Mouse (Mus musculus): Measurements from ENCODE around the gene Igf1r. TPM values are rescaled to one million over a fixed set of nuclear protein-coding genes. Genes with fewer than 3 reads are reported as not detected.

Gene Igf1r
- polyA plus RNA-seq, 1 experiment from 2014 or later: 19.7 TPM

DNA sequence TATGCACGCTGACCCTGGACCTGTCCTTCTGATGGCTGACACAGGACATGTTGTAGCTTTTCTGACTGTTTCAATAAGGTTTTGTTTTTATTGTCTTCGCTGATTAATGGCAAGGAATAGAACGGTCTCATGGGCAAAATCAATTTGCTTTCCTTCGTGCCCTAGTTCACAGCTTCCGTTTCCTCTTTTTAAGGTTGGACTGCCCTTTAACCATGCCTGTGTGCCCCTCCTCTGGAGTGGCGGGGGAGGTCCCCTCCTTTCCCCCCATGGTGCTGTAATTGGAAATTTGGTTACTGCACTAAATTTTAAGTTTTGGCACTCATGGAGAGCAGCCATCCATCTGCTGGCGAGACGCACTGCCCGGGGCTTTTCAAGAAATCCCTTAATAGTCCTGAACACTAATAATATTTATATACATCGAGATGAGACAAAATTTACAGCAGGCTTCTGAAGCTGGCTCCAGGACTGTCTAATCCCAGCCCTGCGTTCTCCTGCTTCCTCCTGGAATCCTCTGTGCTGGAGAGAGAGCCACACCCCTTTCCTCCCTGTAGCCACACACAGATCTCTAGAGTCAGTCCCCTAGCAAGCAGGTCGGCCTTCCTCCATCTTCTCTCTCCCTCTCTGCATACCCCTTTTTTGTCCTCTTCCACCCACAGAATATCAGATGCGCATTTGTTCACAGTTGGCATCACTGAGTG is 207.6 kb downstream of the Igf1r start:
- no peaks in the 10 kb centered on the region for H3K9me3 ChIP-seq (ENCODE audit: low read depth, low read length)
- no peak overlapping the region for H3K9ac ChIP-seq
- H3K36me3 ChIP-seq (ENCODE audit: insufficient read depth): peaks cover 7% of the 10 kb centered on the region
- DNase-seq (peak; percentile 30), ATAC-seq (ENCODE audit: insufficient read depth) (peak; percentile 65; the same call in 1 of the 2 replicates)
- H3K4me2 ChIP-seq: no peak overlapping the region
- H3K27ac ChIP-seq (ENCODE audit: low read depth): no peak overlapping the region
- H3K27me3 ChIP-seq (ENCODE audit: insufficient read depth, low read length): no peaks in the 10 kb centered on the region
- no peak for TF ChIP-seq CTCF (IDR thresholded peaks at IDR 0.05; ENCODE audit: low read depth)
- 41% methylated on average over 13 of the region's 13 CpGs for WGBS
- no peak overlapping the region for H3K4me3 ChIP-seq (ENCODE audit: low read depth, low read length)
- H3K4me1 ChIP-seq (ENCODE audit: insufficient read depth): 0 out of 2 replicates have a peak, but pooled peaks cover 4% of the 10 kb centered on the region

- H3K4me3 ChIP-seq (ENCODE audit: low read depth, low read length): no peak overlapping the region
- DNase-seq (no peak), ATAC-seq (ENCODE audit: insufficient read depth) (no peak)
- 0 out of 2 replicates have a peak, but pooled peaks cover 3% of the 10 kb centered on the region for H3K4me1 ChIP-seq (ENCODE audit: insufficient read depth)
- no peak for TF ChIP-seq CTCF (IDR thresholded peaks at IDR 0.05; ENCODE audit: low read depth)
- H3K4me2 ChIP-seq: no peak overlapping the region
- no peaks in the 10 kb centered on the region for H3K9me3 ChIP-seq (ENCODE audit: low read depth, low read length)
- H3K9ac ChIP-seq: no peak overlapping the region
- no peak overlapping the region for H3K27ac ChIP-seq (ENCODE audit: low read depth)
- no peaks in the 10 kb centered on the region for H3K27me3 ChIP-seq (ENCODE audit: insufficient read depth, low read length)
- peaks cover 14% of the 10 kb centered on the region for H3K36me3 ChIP-seq (ENCODE audit: insufficient read depth)
- WGBS: 40% methylated on average over 3 of the region's 3 CpGs
These were observed 211.4 kb downstream of the Igf1r start for GRCm38 (mm10) chr7:68164074-68164473.

GRCm38 (mm10) chr7:68172776-68173175 is 220.1 kb downstream of the Igf1r start:
- Histone ChIP-seq H3K36me3 (ENCODE audit: insufficient read depth) (peaks cover 40% of the 10 kb centered on the region), H3K27ac (ENCODE audit: low read depth) (no peak overlapping the region), H3K4me1 (ENCODE audit: insufficient read depth) (no peaks in the 10 kb centered on the region), H3K27me3 (ENCODE audit: insufficient read depth, low read length) (no peaks in the 10 kb centered on the region), H3K9ac (no peak overlapping the region), H3K9me3 (ENCODE audit: low read depth, low read length) (no peaks in the 10 kb centered on the region), H3K4me3 (ENCODE audit: low read depth, low read length) (no peak overlapping the region), H3K4me2 (no peak overlapping the region)
- WGBS: 87% methylated on average over 7 of the region's 7 CpGs
- DNase-seq (no peak), ATAC-seq (ENCODE audit: insufficient read depth) (no peak)
- TF ChIP-seq CTCF (IDR thresholded peaks at IDR 0.05; ENCODE audit: low read depth): no peak

DNA sequence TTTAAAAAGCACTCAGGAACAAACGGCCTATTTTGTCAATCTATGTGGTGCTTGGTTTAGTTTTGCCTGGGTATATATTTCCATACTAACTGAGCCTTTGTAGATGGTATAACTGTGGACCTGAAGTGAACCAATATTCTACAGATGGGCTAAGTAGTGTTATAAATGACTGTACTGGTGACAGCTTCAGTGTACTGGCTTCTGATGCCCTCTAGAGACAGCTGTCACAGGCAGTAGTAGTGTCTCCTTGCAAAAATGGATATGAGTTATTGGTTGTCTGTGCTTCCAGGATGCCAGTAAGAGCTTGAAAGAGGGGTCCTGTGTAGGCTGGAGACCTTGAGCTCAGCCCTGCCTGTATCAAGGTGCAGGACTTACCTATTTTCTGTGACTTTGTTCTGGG is 227.0 kb downstream of the Igf1r start:
- peaks cover 36% of the 10 kb centered on the region for H3K36me3 ChIP-seq (ENCODE audit: insufficient read depth)
- no peak for TF ChIP-seq CTCF (IDR thresholded peaks at IDR 0.05; ENCODE audit: low read depth)

DNA sequence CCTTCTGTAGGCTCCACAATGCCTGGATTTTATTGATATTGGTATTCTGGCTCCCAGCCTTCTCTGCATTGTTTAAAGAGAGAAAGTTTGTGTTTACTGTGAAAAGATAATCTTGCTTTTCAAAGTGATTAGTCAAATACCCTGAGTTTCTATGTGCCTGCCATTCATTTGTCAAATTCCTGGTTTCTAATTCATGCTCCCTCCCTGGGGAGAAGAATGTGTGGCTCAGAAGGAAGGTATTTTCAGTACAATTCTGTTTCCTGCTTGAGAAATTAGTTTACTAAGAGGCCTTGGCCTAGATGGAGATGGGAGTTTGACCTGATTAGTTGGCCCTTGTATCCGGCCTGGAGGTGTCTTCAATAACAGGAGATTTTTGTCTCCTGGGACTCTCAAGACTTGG is 228.5 kb downstream of the Igf1r start:
- Histone ChIP-seq H3K4me2 (no peak overlapping the region), H3K27ac (ENCODE audit: low read depth) (no peak overlapping the region), H3K4me1 (ENCODE audit: insufficient read depth) (no peaks in the 10 kb centered on the region), H3K27me3 (ENCODE audit: insufficient read depth, low read length) (no peaks in the 10 kb centered on the region), H3K4me3 (ENCODE audit: low read depth, low read length) (no peak overlapping the region), H3K9me3 (ENCODE audit: low read depth, low read length) (no peaks in the 10 kb centered on the region), H3K9ac (no peak overlapping the region), H3K36me3 (ENCODE audit: insufficient read depth) (peaks cover 37% of the 10 kb centered on the region)
- ATAC-seq (ENCODE audit: insufficient read depth) (no peak), DNase-seq (no peak)
- no peak for TF ChIP-seq CTCF (IDR thresholded peaks at IDR 0.05; ENCODE audit: low read depth)
- WGBS: 81% methylated on average over 1 of the region's 1 CpGs

More for the DNA sequence above, 227.0 kb downstream of the Igf1r start:
- Histone ChIP-seq H3K4me3 (ENCODE audit: low read depth, low read length) (no peak overlapping the region), H3K9me3 (ENCODE audit: low read depth, low read length) (no peaks in the 10 kb centered on the region), H3K4me1 (ENCODE audit: insufficient read depth) (no peaks in the 10 kb centered on the region), H3K9ac (no peak overlapping the region), H3K27ac (ENCODE audit: low read depth) (no peak overlapping the region), H3K27me3 (ENCODE audit: insufficient read depth, low read length) (no peaks in the 10 kb centered on the region), H3K4me2 (no peak overlapping the region)
- 87% methylated on average over 1 of the region's 1 CpGs for WGBS
- DNase-seq (no peak), ATAC-seq (ENCODE audit: insufficient read depth) (no peak)

DNA sequence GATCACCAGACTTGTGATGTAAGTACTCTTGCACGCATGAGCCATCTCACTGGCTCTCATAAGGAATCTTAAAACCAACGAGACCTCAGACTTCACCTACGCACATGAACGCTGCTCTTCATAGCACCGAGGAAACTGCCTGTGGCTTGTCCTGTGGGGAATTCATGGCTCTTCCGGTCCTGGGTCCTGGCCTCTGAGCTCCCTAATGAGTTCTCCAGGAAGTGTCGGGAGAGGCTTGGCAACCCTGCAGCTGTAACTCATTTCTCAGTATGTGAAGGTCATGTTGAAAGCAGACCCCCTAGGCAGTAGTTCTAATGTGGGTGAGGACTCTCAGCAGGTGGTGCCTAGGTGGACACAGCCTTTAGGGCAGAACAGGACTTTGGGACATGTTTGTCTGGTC is 229.4 kb downstream of the Igf1r start:
- Histone ChIP-seq H3K27me3 (ENCODE audit: insufficient read depth, low read length) (no peaks in the 10 kb centered on the region), H3K36me3 (ENCODE audit: insufficient read depth) (peaks cover 40% of the 10 kb centered on the region), H3K9me3 (ENCODE audit: low read depth, low read length) (no peaks in the 10 kb centered on the region), H3K27ac (ENCODE audit: low read depth) (no peak overlapping the region), H3K9ac (no peak overlapping the region), H3K4me2 (no peak overlapping the region), H3K4me3 (ENCODE audit: low read depth, low read length) (no peak overlapping the region), H3K4me1 (ENCODE audit: insufficient read depth) (no peaks in the 10 kb centered on the region)
- 61% methylated on average over 7 of the region's 7 CpGs for WGBS
- TF ChIP-seq CTCF (IDR thresholded peaks at IDR 0.05; ENCODE audit: low read depth): no peak
- ATAC-seq (ENCODE audit: insufficient read depth) (0 out of 2 replicates have a peak, but pooled peaks have one; percentile 31), DNase-seq (peak; percentile 37)

- Histone ChIP-seq H3K9me3 (ENCODE audit: low read depth, low read length) (no peaks in the 10 kb centered on the region), H3K9ac (no peak overlapping the region), H3K4me2 (no peak overlapping the region), H3K27ac (ENCODE audit: low read depth) (no peak overlapping the region), H3K4me3 (ENCODE audit: low read depth, low read length) (no peak overlapping the region), H3K27me3 (ENCODE audit: insufficient read depth, low read length) (no peaks in the 10 kb centered on the region), H3K36me3 (ENCODE audit: insufficient read depth) (peaks cover 48% of the 10 kb centered on the region), H3K4me1 (ENCODE audit: insufficient read depth) (no peaks in the 10 kb centered on the region)
- 90% methylated on average over 6 of the region's 6 CpGs for WGBS
- DNase-seq (no peak), ATAC-seq (ENCODE audit: insufficient read depth) (no peak)
- TF ChIP-seq CTCF (IDR thresholded peaks at IDR 0.05; ENCODE audit: low read depth): no peak
These were observed 230.1 kb downstream of the Igf1r start for GRCm38 (mm10) chr7:68182773-68183172.
